Mouse (Mus musculus) spleen, adult 2 months (tissue): ENCODE measurements at regions not wholly inside any gene's neighbourhood (a gene's known extent, or its start where the extent isn't known, plus 50 kb on each side); places are given as distances from the start of the nearest gene placed in this dataset.

Experiments
- CTCF ChIP-seq: fragments of 200-500 bp; IDR thresholded peaks from 2 replicates; pipeline ENCODE4 v1.5.1; 2011; ENCODE audit warnings: mild to moderate bottlenecking, inconsistent platforms; ENCODE audit not compliant: insufficient read depth, insufficient read length, insufficient replicate concordance; ENCODE audit errors: extremely low read depth
- POLR2A ChIP-seq: fragments of 200-500 bp; IDR thresholded peaks from 2 replicates; pipeline ENCODE4 v1.6.1; 2011; ENCODE audit warnings: low read depth, low read length, inconsistent platforms

DNA sequence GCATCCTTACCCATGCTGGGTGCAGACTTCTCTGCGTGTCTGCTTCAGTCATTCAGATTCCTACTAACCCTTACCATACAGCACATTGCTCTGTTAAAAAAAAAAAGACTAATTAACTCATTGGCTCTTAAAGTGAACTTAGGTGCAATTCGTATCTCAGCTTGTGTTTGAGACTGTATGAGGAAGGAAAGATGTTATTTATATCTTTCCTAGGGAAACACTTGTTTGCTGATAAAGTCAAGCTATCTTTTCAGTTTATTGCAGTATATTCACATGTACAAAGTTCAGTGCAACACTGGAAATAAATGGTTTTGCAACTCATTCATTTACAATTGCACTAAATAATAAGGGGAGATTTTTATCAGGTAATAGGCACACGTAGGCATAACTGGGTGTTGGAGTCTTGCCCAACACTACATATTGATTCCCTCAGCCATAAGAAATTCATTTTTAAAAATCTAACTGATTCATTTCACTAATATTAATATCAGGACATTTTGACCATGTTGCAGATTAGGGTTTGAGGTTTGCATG lies 257.8 kb upstream of the Chrm3 start:
- TF ChIP-seq CTCF (no peak), POLR2A (no peak)
